Mouse (Mus musculus): Measurements from ENCODE around the gene Rbfox1. TPM values are rescaled to one million over a fixed set of nuclear protein-coding genes. Genes with fewer than 3 reads are reported as not detected.

Gene Rbfox1
- polyA plus RNA-seq, 1 experiment, result 142 TPM

- TF ChIP-seq CTCF (IDR thresholded peaks at IDR 0.05; ENCODE audit: extremely low read depth, insufficient read depth, low read length), result no peak
- TF ChIP-seq POLR2A (IDR thresholded peaks at IDR 0.05; ENCODE audit: extremely low read depth, insufficient read depth, low read length), result no peak
- no peak overlapping the region for H3K27ac ChIP-seq (ENCODE audit: insufficient read depth, low read length)
- H3K4me3 ChIP-seq (ENCODE audit: insufficient read depth, low read length), result no peak overlapping the region
- H3K4me1 ChIP-seq (ENCODE audit: control insufficient read depth, insufficient read depth, low read length), result no peaks in the 10 kb centered on the region
Measured at GRCm38 (mm10) chr16:6961931-6962379, 1076.8 kb downstream of the Rbfox1 start.

DNA sequence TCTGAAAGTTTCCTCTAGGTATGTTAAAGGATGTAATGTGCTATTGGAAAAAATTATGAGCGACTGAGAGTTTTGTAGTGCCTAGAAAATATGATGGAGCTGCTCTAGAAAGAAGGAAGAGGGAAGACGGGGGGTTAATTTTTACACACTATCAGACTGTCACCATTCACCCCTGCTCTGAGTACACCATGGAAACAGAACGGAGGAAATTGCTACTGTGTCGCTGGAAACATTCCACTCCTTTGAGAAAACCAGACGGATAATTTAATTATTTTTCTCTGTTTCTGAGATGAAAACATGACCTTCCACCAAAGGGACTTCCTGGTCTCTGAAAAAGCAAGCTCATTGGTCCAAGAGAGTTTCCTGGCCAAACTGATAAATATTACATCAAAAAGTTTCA lies 1077.4 kb downstream of the Rbfox1 start:
- TF ChIP-seq POLR2A (IDR thresholded peaks at IDR 0.05; ENCODE audit: extremely low read depth, insufficient read depth, low read length) (no peak), CTCF (IDR thresholded peaks at IDR 0.05; ENCODE audit: extremely low read depth, insufficient read depth, low read length) (no peak)
- Histone ChIP-seq H3K4me1 (ENCODE audit: control insufficient read depth, insufficient read depth, low read length) (no peaks in the 10 kb centered on the region), H3K27ac (ENCODE audit: insufficient read depth, low read length) (no peak overlapping the region), H3K4me3 (ENCODE audit: insufficient read depth, low read length) (no peak overlapping the region)

- no peaks in the 10 kb centered on the region for H3K4me1 ChIP-seq (ENCODE audit: control insufficient read depth, insufficient read depth, low read length)
- TF ChIP-seq CTCF (IDR thresholded peaks at IDR 0.05; ENCODE audit: extremely low read depth, insufficient read depth, low read length) (no peak), POLR2A (IDR thresholded peaks at IDR 0.05; ENCODE audit: extremely low read depth, insufficient read depth, low read length) (no peak)
- H3K27ac ChIP-seq (ENCODE audit: insufficient read depth, low read length), result no peak overlapping the region
- no peak overlapping the region for H3K4me3 ChIP-seq (ENCODE audit: insufficient read depth, low read length)
Measured at GRCm38 (mm10) chr16:6963533-6963932, 1078.4 kb downstream of the Rbfox1 start.

GRCm38 (mm10) chr16:6964720-6965583 lies 1079.8 kb downstream of the Rbfox1 start:
- Histone ChIP-seq H3K4me1 (ENCODE audit: control insufficient read depth, insufficient read depth, low read length) (no peaks in the 10 kb centered on the region), H3K4me3 (ENCODE audit: insufficient read depth, low read length) (no peak overlapping the region), H3K27ac (ENCODE audit: insufficient read depth, low read length) (no peak overlapping the region)
- no peak for TF ChIP-seq POLR2A (IDR thresholded peaks at IDR 0.05; ENCODE audit: extremely low read depth, insufficient read depth, low read length)
- TF ChIP-seq CTCF (IDR thresholded peaks at IDR 0.05; ENCODE audit: extremely low read depth, insufficient read depth, low read length), result no peak

DNA sequence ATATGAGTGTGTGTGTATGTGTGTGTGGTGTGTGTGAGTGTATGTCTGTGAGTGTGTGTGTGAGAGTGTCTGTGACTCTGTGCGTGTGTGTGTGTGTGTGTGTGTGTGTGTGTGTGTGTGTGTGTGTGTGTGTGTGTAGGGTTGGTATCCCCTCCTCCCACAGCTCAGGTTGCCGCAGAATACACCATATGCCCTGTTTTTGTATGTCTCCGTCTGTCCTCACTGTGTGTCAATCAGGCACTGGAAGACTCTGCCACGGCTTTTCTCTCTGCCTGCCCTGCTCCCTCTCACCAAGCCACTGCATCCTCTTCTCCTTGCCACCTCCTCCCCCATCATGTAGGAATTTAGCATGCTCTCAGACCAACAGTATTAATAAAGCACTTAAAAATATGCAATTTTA lies 1084.8 kb downstream of the Rbfox1 start:
- no peak overlapping the region for H3K27ac ChIP-seq (ENCODE audit: insufficient read depth, low read length)
- no peaks in the 10 kb centered on the region for H3K4me1 ChIP-seq (ENCODE audit: control insufficient read depth, insufficient read depth, low read length)
- TF ChIP-seq POLR2A (IDR thresholded peaks at IDR 0.05; ENCODE audit: extremely low read depth, insufficient read depth, low read length) (no peak), CTCF (IDR thresholded peaks at IDR 0.05; ENCODE audit: extremely low read depth, insufficient read depth, low read length) (no peak)
- H3K4me3 ChIP-seq (ENCODE audit: insufficient read depth, low read length), result no peak overlapping the region

DNA sequence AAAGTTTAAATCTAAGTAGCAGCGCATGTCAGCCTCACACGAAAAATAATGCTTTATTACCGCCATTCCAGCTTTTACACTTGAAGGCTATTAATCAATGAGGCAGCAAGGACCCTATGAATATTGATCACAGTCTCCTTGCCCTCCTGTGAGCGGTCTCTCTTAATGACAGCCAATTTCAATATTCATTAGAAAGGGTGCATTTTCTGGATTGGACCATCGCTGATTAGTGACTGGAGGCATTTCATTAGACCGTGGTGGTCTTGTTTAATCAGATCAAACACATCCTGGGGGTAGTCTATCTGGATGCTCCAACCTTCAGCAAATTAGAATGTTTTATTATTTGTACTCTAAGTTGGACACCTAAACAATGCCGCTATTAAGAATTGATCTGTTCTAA lies 1091.2 kb downstream of the Rbfox1 start:
- H3K27ac ChIP-seq (ENCODE audit: insufficient read depth, low read length), result no peak overlapping the region
- TF ChIP-seq POLR2A (IDR thresholded peaks at IDR 0.05; ENCODE audit: extremely low read depth, insufficient read depth, low read length) (no peak), CTCF (IDR thresholded peaks at IDR 0.05; ENCODE audit: extremely low read depth, insufficient read depth, low read length) (no peak)
- peaks cover 3% of the 10 kb centered on the region; the same call in 1 of the 2 replicates for H3K4me1 ChIP-seq (ENCODE audit: control insufficient read depth, insufficient read depth, low read length)
- H3K4me3 ChIP-seq (ENCODE audit: insufficient read depth, low read length), result no peak overlapping the region

GRCm38 (mm10) chr16:6983947-6984346 lies 1098.8 kb downstream of the Rbfox1 start:
- Histone ChIP-seq H3K27ac (ENCODE audit: insufficient read depth, low read length) (no peak overlapping the region), H3K4me3 (ENCODE audit: insufficient read depth, low read length) (no peak overlapping the region), H3K4me1 (ENCODE audit: control insufficient read depth, insufficient read depth, low read length) (peaks cover 10% of the 10 kb centered on the region)
- TF ChIP-seq POLR2A (IDR thresholded peaks at IDR 0.05; ENCODE audit: extremely low read depth, insufficient read depth, low read length), result no peak
- no peak for TF ChIP-seq CTCF (IDR thresholded peaks at IDR 0.05; ENCODE audit: extremely low read depth, insufficient read depth, low read length)

DNA sequence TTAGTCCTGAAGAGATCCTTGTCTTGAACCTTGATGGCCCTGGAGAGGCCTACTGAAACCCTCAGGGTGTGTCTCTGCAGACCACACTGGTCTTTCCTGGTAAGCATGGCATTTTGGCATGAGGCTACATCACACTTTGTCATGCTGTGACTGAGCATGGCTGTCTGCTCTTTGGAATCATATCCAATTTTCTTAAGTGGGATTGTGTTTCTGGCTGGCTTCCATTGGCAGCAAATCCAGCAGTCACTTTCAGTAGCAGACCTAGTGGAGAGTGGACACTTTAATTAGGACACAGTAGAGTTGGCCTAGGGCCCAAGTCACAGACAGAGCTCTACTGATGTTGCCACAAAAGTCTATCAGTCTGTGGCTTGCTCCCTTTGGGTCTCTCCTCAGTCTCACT lies 1100.9 kb downstream of the Rbfox1 start:
- TF ChIP-seq POLR2A (IDR thresholded peaks at IDR 0.05; ENCODE audit: extremely low read depth, insufficient read depth, low read length) (no peak), CTCF (IDR thresholded peaks at IDR 0.05; ENCODE audit: extremely low read depth, insufficient read depth, low read length) (no peak)
- Histone ChIP-seq H3K4me1 (ENCODE audit: control insufficient read depth, insufficient read depth, low read length) (peaks cover 10% of the 10 kb centered on the region), H3K27ac (ENCODE audit: insufficient read depth, low read length) (no peak overlapping the region), H3K4me3 (ENCODE audit: insufficient read depth, low read length) (no peak overlapping the region)

DNA sequence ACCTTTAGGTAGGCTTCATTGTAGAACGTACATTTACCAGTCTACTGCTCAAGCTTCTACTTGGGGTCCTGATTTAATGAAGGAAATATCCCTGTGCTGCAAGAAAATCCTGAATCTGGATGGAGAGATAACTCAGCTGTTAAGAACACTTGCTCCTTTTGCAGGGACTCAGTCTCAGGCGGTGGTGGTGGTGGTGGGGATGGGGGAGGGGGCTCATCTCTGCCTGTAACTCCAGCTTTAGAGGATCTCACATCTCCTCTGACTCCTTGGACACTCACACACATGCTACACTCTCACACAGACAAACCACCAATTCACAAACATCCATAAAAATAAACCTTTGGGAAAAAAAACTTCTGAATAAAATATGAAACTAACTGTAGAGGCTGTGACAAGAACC lies 1101.3 kb downstream of the Rbfox1 start:
- Histone ChIP-seq H3K27ac (ENCODE audit: insufficient read depth, low read length) (no peak overlapping the region), H3K4me1 (ENCODE audit: control insufficient read depth, insufficient read depth, low read length) (peaks cover 10% of the 10 kb centered on the region), H3K4me3 (ENCODE audit: insufficient read depth, low read length) (no peak overlapping the region)
- TF ChIP-seq POLR2A (IDR thresholded peaks at IDR 0.05; ENCODE audit: extremely low read depth, insufficient read depth, low read length) (no peak), CTCF (IDR thresholded peaks at IDR 0.05; ENCODE audit: extremely low read depth, insufficient read depth, low read length) (no peak)

DNA sequence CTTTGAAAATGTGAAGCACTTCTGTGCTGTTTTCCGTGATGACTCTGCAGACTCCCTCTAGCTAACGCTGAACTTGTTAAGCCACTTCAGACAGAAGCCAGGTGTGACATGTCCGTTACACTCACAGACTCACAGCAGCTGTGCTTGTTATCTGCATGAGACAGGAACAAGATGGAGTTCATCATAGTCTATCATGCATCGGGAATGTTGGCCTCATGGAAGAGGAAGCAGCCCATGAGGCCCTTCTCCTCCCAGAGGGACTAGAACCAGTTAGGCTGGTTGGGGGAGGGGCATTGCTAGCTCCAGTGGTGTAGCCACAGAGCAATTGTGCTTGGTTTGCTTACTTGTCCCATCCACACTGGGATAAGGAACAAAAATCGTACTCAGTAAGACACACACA lies 1107.1 kb downstream of the Rbfox1 start:
- Histone ChIP-seq H3K4me1 (ENCODE audit: control insufficient read depth, insufficient read depth, low read length) (0 out of 2 replicates have a peak, but pooled peaks cover 4% of the 10 kb centered on the region), H3K4me3 (ENCODE audit: insufficient read depth, low read length) (no peak overlapping the region), H3K27ac (ENCODE audit: insufficient read depth, low read length) (no peak overlapping the region)
- no peak for TF ChIP-seq POLR2A (IDR thresholded peaks at IDR 0.05; ENCODE audit: extremely low read depth, insufficient read depth, low read length)
- TF ChIP-seq CTCF (IDR thresholded peaks at IDR 0.05; ENCODE audit: extremely low read depth, insufficient read depth, low read length), result no peak

Data from cortical plate, adult 2 months (tissue).